Mouse (Mus musculus): ENCODE results near the gene Ndufb2. TPM values are rescaled to one million over a fixed set of nuclear protein-coding genes. Genes with fewer than 3 reads are reported as not detected.

Gene Ndufb2
- polyA plus RNA-seq, 1 experiment from 2014 or later: 324 TPM

GRCm38 (mm10) chr6:39581087-39581784 is 11.1 kb upstream of the Ndufb2 start:
- no peak overlapping the region for H3K4me2 ChIP-seq
- peaks cover 26% of the 10 kb centered on the region for H3K36me3 ChIP-seq (ENCODE audit: insufficient read depth)
- WGBS: 69% methylated on average over 7 of the region's 7 CpGs
- H3K4me3 ChIP-seq (ENCODE audit: low read depth, low read length): no peak overlapping the region
- no peak overlapping the region for H3K9ac ChIP-seq
- H3K27ac ChIP-seq (ENCODE audit: low read depth): no peak overlapping the region
- DNase-seq (no peak), ATAC-seq (ENCODE audit: insufficient read depth) (no peak)
- H3K27me3 ChIP-seq (ENCODE audit: insufficient read depth, low read length): no peaks in the 10 kb centered on the region
- no peaks in the 10 kb centered on the region for H3K4me1 ChIP-seq (ENCODE audit: insufficient read depth)
- no peak for TF ChIP-seq CTCF (IDR thresholded peaks at IDR 0.05; ENCODE audit: low read depth)
- no peaks in the 10 kb centered on the region for H3K9me3 ChIP-seq (ENCODE audit: low read depth, low read length)

GRCm38 (mm10) chr6:39585517-39585916 is 6.9 kb upstream of the Ndufb2 start, which contains the start of gene Gm42420:
Gene Gm42420 (plus strand): TSS chr6:39585753.
- TF ChIP-seq CTCF (IDR thresholded peaks at IDR 0.05; ENCODE audit: low read depth): no peak
- Histone ChIP-seq H3K4me2 (no peak within 1 kb of the TSS), H3K36me3 (ENCODE audit: insufficient read depth) (peaks cover 27% of the 10 kb centered on the region), H3K9ac (no peak within 1 kb of the TSS), H3K9me3 (ENCODE audit: low read depth, low read length) (no peaks in the 10 kb centered on the region), H3K27me3 (ENCODE audit: insufficient read depth, low read length) (no peaks in the 10 kb centered on the region), H3K27ac (ENCODE audit: low read depth) (no peak within 1 kb of the TSS), H3K4me1 (ENCODE audit: insufficient read depth) (no peaks in the 10 kb centered on the region), H3K4me3 (ENCODE audit: low read depth, low read length) (no peak within 1 kb of the TSS)
- ATAC-seq (ENCODE audit: insufficient read depth) (no peak), DNase-seq (no peak)
- WGBS: 80% methylated on average over 6 of the region's 6 CpGs

- Histone ChIP-seq H3K4me3 (ENCODE audit: low read depth, low read length) (no peak overlapping the region), H3K4me1 (ENCODE audit: insufficient read depth) (no peaks in the 10 kb centered on the region; the same call in 1 of the 2 replicates), H3K36me3 (ENCODE audit: insufficient read depth) (peaks cover 9% of the 10 kb centered on the region; the same call in 1 of the 2 replicates), H3K27ac (ENCODE audit: low read depth) (no peak overlapping the region), H3K27me3 (ENCODE audit: insufficient read depth, low read length) (no peaks in the 10 kb centered on the region), H3K9ac (no peak overlapping the region), H3K4me2 (peak overlapping the region; percentile 81), H3K9me3 (ENCODE audit: low read depth, low read length) (no peaks in the 10 kb centered on the region)
- 87% methylated on average over 4 of the region's 4 CpGs for WGBS
- no peak for TF ChIP-seq CTCF (IDR thresholded peaks at IDR 0.05; ENCODE audit: low read depth)
- ATAC-seq (ENCODE audit: insufficient read depth): no peak
- DNase-seq: no peak
These were observed 893 bp upstream of the Ndufb2 start for GRCm38 (mm10) chr6:39591481-39591880.

GRCm38 (mm10) chr6:39600851-39601250 is 8.5 kb downstream of the Ndufb2 start:
- Histone ChIP-seq H3K9ac (no peak overlapping the region), H3K36me3 (ENCODE audit: insufficient read depth) (peaks cover 45% of the 10 kb centered on the region), H3K27me3 (ENCODE audit: insufficient read depth, low read length) (no peaks in the 10 kb centered on the region), H3K4me3 (ENCODE audit: low read depth, low read length) (no peak overlapping the region), H3K4me2 (no peak overlapping the region), H3K9me3 (ENCODE audit: low read depth, low read length) (no peaks in the 10 kb centered on the region), H3K27ac (ENCODE audit: low read depth) (no peak overlapping the region), H3K4me1 (ENCODE audit: insufficient read depth) (no peaks in the 10 kb centered on the region)
- ATAC-seq (ENCODE audit: insufficient read depth): no peak
- 94% methylated on average over 3 of the region's 3 CpGs for WGBS
- TF ChIP-seq CTCF (IDR thresholded peaks at IDR 0.05; ENCODE audit: low read depth): no peak
- DNase-seq: no peak

GRCm38 (mm10) chr6:39601828-39602227 is 9.5 kb downstream of the Ndufb2 start:
- H3K36me3 ChIP-seq (ENCODE audit: insufficient read depth): peaks cover 46% of the 10 kb centered on the region

GRCm38 (mm10) chr6:39604565-39604964 is 12.2 kb downstream of the Ndufb2 start:
- Histone ChIP-seq H3K4me3 (ENCODE audit: low read depth, low read length) (no peak overlapping the region), H3K27me3 (ENCODE audit: insufficient read depth, low read length) (no peaks in the 10 kb centered on the region), H3K9ac (no peak overlapping the region), H3K36me3 (ENCODE audit: insufficient read depth) (peaks cover 26% of the 10 kb centered on the region), H3K4me1 (ENCODE audit: insufficient read depth) (no peaks in the 10 kb centered on the region), H3K9me3 (ENCODE audit: low read depth, low read length) (no peaks in the 10 kb centered on the region), H3K27ac (ENCODE audit: low read depth) (no peak overlapping the region), H3K4me2 (no peak overlapping the region)
- WGBS: 70% methylated on average over 5 of the region's 5 CpGs
- TF ChIP-seq CTCF (IDR thresholded peaks at IDR 0.05; ENCODE audit: low read depth): no peak
- DNase-seq (no peak), ATAC-seq (ENCODE audit: insufficient read depth) (no peak)

More at GRCm38 (mm10) chr6:39601828-39602227, 9.5 kb downstream of the Ndufb2 start:
- ATAC-seq (ENCODE audit: insufficient read depth) (no peak), DNase-seq (no peak)
- Histone ChIP-seq H3K27me3 (ENCODE audit: insufficient read depth, low read length) (no peaks in the 10 kb centered on the region), H3K4me1 (ENCODE audit: insufficient read depth) (no peaks in the 10 kb centered on the region), H3K4me2 (no peak overlapping the region), H3K9ac (no peak overlapping the region), H3K27ac (ENCODE audit: low read depth) (no peak overlapping the region), H3K9me3 (ENCODE audit: low read depth, low read length) (no peaks in the 10 kb centered on the region), H3K4me3 (ENCODE audit: low read depth, low read length) (no peak overlapping the region)
- no peak for TF ChIP-seq CTCF (IDR thresholded peaks at IDR 0.05; ENCODE audit: low read depth)
- WGBS: 84% methylated on average over 3 of the region's 3 CpGs

- Histone ChIP-seq H3K9me3 (ENCODE audit: low read depth, low read length) (no peaks in the 10 kb centered on the region), H3K4me3 (ENCODE audit: low read depth, low read length) (no peak overlapping the region), H3K4me1 (ENCODE audit: insufficient read depth) (no peaks in the 10 kb centered on the region), H3K27ac (ENCODE audit: low read depth) (no peak overlapping the region), H3K36me3 (ENCODE audit: insufficient read depth) (peaks cover 15% of the 10 kb centered on the region; the same call in 1 of the 2 replicates), H3K27me3 (ENCODE audit: insufficient read depth, low read length) (no peaks in the 10 kb centered on the region), H3K4me2 (no peak overlapping the region), H3K9ac (no peak overlapping the region)
- ATAC-seq (ENCODE audit: insufficient read depth): no peak
- 64% methylated on average over 6 of the region's 6 CpGs for WGBS
- TF ChIP-seq CTCF (IDR thresholded peaks at IDR 0.05; ENCODE audit: low read depth): no peak
- peak; percentile 18 for DNase-seq
These were observed 13.7 kb downstream of the Ndufb2 start for GRCm38 (mm10) chr6:39606056-39606455.
